Mouse (Mus musculus) C2C12 (cell line): ENCODE data around the gene Cabp1. TPM values are rescaled to one million over a fixed set of nuclear protein-coding genes. Genes with fewer than 3 reads are reported as not detected.

Experiments
- H3K27me3 ChIP-seq: one replicate; pipeline ENCODE4 v1.6.1; 2011; ENCODE audit not compliant: control insufficient read depth, insufficient read depth, insufficient read length
- H3K36me3 ChIP-seq: one replicate; pipeline ENCODE4 v1.6.1; 2011; ENCODE audit not compliant: control insufficient read depth, insufficient read depth
- H3K4me3 ChIP-seq: one replicate; pipeline ENCODE4 v1.5.1; 2011; ENCODE audit warnings: mild to moderate bottlenecking, control low read depth; ENCODE audit not compliant: poor library complexity, insufficient read depth, severe bottlenecking
- H3K79me2 ChIP-seq: one replicate; pipeline ENCODE4 v1.6.1; 2011; ENCODE audit not compliant: control insufficient read depth, insufficient read depth
- H3K79me3 ChIP-seq: one replicate; pipeline ENCODE4 v1.6.1; 2011; ENCODE audit warnings: low read depth, control low read depth
- H3ac ChIP-seq: one replicate; pipeline ENCODE3; 2011; ENCODE audit warnings: low read depth; ENCODE audit not compliant: control insufficient read depth, insufficient read length
- CEBPB ChIP-seq: IDR thresholded peaks from one replicate; pipeline ENCODE4 v1.6.1; 2011; ENCODE audit warnings: low read depth, mild to moderate bottlenecking, control low read depth, moderate library complexity
- CTCF ChIP-seq: IDR thresholded peaks from one replicate; pipeline ENCODE4 v1.5.1; 2011; ENCODE audit not compliant: control insufficient read depth, insufficient read depth, insufficient read length
- FOSL1 ChIP-seq: IDR thresholded peaks from one replicate; pipeline ENCODE4 v1.8.0; 2011; ENCODE audit warnings: mild to moderate bottlenecking, low read length; ENCODE audit not compliant: poor library complexity, insufficient read depth, severe bottlenecking
- MAX ChIP-seq: IDR thresholded peaks from one replicate; pipeline ENCODE4 v1.6.1; 2011; ENCODE audit warnings: mild to moderate bottlenecking, control low read depth
- MYOD1 ChIP-seq: IDR thresholded peaks from one replicate; pipeline ENCODE4 v1.6.1; 2011; ENCODE audit warnings: low read depth; ENCODE audit not compliant: control insufficient read depth, insufficient read length
- MYOG ChIP-seq: IDR thresholded peaks from one replicate; pipeline ENCODE4 v1.6.1; 2011; ENCODE audit not compliant: control insufficient read depth, insufficient read length; ENCODE audit errors: extremely low read depth
- USF1 ChIP-seq: IDR thresholded peaks from one replicate; pipeline ENCODE4 v1.6.1; 2011; ENCODE audit warnings: low read depth, mild to moderate bottlenecking, control low read depth, moderate library complexity
- polyA plus RNA-seq: library from polyadenylated mRNA; unstranded; fragments of >200 nt; fragmentation: generic; extraction: Trizol; gene quantifications from one replicate; pipeline ENCODE4 v1.2.1, GENCODE M21; 2012; ENCODE audit warnings: missing spikeins

The Cabp1 gene
- polyA plus RNA-seq, 1 experiment: 0.12 TPM

DNA sequence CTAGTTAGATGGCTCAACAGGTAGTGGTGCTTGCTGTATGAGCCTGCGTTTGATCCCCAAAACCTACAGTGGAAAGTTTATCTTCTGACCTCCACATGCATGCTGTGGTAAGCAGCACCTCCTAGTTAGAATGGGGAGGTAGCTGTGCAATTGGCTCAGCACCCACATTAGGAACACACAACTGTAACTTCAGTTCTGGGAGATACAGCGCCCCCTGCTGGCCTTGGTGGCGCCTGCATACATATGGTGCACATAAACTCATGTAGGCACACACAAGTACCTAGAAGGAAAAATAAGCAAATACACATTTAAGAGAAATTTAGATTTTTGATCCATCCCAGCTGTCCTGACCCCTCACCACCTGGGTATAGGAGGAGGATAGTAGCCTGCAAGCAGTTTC, 28.3 kb upstream of the Cabp1 start:
- no peak for TF ChIP-seq CTCF
- TF ChIP-seq FOSL1: no peak
- TF ChIP-seq CEBPB: no peak
- TF ChIP-seq MAX: no peak
- no peak for TF ChIP-seq USF1
- TF ChIP-seq MYOG: no peak
- no peak for TF ChIP-seq MYOD1
- Histone ChIP-seq H3K36me3 (no peaks in the 10 kb centered on the region), H3K27me3 (no peaks in the 10 kb centered on the region), H3K4me3 (no peak overlapping the region), H3ac (no peak overlapping the region), H3K79me3 (no peaks in the 10 kb centered on the region), H3K79me2 (no peaks in the 10 kb centered on the region)

DNA sequence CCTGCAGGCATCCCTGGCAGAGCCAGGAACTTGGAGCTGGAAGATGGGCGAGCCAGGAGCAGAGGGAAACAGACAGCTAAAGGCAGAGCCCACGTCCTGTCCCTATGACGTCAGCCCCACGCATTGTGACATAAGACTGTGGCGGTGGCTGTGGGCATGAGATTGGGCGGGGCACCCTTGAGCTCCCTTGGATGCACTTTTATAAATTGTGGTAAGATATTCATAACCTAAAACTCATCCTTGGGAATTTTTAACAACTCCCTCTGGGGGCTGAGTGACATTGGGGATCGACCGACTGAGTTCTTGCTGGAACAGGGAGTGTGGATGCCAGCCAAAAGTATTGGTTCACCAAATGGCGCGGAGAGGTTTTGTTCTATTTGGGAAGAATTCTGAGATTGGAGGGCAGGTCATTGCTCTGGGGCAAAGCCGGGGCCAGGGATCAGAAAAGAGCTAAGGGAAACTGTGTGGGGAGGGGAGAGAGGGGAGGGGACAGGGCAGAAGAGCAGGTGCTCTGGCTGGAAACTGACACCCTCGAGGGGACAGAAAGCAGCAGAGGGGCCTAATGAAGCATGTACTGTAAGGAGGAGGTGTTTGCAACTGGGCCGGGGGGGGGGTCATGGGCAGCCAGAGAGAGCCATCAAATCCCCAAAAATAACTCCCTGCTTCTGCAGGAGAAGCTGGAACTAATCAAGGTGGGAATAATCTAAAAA, 26.9 kb upstream of the Cabp1 start:
- Histone ChIP-seq H3K4me3 (no peak overlapping the region), H3K27me3 (no peaks in the 10 kb centered on the region), H3ac (no peak overlapping the region), H3K79me2 (no peaks in the 10 kb centered on the region), H3K36me3 (no peaks in the 10 kb centered on the region), H3K79me3 (no peaks in the 10 kb centered on the region)
- no peak for TF ChIP-seq MAX
- no peak for TF ChIP-seq MYOG
- no peak for TF ChIP-seq CEBPB
- no peak for TF ChIP-seq FOSL1
- no peak for TF ChIP-seq USF1
- TF ChIP-seq CTCF: no peak
- TF ChIP-seq MYOD1: no peak

DNA sequence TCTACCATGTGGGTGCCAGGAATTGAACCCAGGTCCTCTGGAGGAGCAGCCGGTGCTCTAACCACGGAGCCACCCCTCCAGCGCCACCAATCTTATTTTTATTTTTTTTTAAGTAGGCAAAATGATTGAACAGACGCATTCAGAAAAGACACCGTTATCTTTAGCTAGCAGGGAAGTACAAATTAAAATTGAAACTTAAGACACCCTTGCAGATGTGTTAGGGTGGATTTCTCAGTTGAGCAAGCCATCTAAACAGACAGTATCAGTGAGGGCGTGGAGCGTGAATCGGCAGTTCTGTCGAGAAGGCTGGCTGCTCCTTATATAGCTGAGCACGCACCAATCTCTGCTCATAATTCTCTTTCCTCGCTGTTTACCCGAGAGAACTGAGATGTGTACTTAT, 23.8 kb upstream of the Cabp1 start:
- no peaks in the 10 kb centered on the region for H3K27me3 ChIP-seq
- no peaks in the 10 kb centered on the region for H3K36me3 ChIP-seq
- no peaks in the 10 kb centered on the region for H3K79me2 ChIP-seq
- no peaks in the 10 kb centered on the region for H3K79me3 ChIP-seq
- H3ac ChIP-seq: no peak overlapping the region
- no peak overlapping the region for H3K4me3 ChIP-seq
- no peak for TF ChIP-seq MAX
- no peak for TF ChIP-seq USF1
- TF ChIP-seq FOSL1: no peak
- no peak for TF ChIP-seq MYOG
- no peak for TF ChIP-seq MYOD1

DNA sequence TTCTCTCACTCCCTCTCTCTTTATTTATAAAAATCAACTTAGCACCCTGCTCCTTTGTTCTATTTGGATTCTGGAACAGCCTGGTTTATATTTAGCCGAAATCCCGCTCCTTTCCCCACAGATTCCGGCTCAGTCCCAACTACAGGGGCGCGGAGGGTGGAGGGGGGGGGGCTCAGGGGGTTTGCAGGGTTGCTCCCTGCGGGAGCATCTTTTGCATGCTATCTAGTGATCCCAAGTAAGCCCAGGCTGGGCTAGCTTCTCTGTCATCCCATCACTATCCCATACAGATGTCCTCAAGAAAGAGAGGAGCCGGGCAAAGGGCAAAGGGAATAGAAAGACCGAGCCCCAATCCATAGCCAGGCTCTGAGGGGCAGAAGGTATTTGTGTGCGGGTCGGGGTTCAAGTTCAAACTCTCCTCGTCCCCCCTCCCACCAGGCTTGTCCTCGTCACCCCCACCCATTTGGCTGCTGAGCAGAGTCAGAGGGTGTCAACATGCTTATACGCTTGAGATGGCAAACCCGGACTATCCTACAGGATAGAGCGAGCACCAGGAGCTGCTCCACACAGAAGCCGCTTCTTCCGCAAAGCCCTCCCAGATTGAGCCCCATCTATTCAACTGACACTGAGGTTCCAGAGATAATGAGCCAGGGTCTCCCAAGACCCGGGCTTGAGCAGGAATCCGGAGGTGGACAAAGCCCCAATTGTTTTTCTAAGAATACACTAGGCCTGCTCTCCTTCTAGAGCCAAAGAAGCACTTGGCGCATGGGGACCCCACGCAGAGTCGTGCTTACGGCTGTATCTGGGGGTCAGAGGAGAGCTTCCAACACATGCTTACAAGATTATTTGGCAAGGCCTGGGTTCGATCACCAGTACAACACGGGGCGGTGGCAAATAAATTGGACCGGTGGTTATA, 21.3 kb upstream of the Cabp1 start:
- H3ac ChIP-seq: no peak overlapping the region
- H3K36me3 ChIP-seq: no peaks in the 10 kb centered on the region
- no peaks in the 10 kb centered on the region for H3K79me3 ChIP-seq
- no peaks in the 10 kb centered on the region for H3K27me3 ChIP-seq
- TF ChIP-seq MYOG (no peak), CEBPB (no peak), CTCF (no peak), MAX (no peak), MYOD1 (no peak), FOSL1 (no peak), USF1 (no peak)
- no peaks in the 10 kb centered on the region for H3K79me2 ChIP-seq
- no peak overlapping the region for H3K4me3 ChIP-seq

DNA sequence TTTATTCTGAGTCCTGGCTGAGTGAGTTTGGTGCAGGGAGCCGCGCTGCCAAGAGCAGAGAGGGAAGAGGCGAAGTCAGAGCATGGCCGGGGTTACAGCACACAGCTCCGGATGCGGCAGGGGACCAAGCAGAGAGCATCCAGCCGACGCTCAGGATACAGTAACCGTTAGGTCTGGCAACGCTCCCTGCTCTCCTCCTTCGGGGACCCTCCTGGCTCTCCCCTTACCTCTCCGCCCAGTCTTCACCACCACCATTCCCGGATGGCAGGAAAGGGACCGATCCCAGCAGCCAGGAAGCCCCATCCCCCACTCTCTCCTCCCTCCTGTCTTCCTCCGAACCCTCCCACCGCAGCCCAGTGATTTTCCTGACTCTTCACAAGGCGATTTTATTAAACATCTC, 20.7 kb upstream of the Cabp1 start:
- Histone ChIP-seq H3K79me3 (no peaks in the 10 kb centered on the region), H3K4me3 (no peak overlapping the region), H3K27me3 (no peaks in the 10 kb centered on the region), H3ac (no peak overlapping the region), H3K79me2 (no peaks in the 10 kb centered on the region), H3K36me3 (no peaks in the 10 kb centered on the region)
- no peak for TF ChIP-seq MYOG
- TF ChIP-seq USF1: no peak

DNA sequence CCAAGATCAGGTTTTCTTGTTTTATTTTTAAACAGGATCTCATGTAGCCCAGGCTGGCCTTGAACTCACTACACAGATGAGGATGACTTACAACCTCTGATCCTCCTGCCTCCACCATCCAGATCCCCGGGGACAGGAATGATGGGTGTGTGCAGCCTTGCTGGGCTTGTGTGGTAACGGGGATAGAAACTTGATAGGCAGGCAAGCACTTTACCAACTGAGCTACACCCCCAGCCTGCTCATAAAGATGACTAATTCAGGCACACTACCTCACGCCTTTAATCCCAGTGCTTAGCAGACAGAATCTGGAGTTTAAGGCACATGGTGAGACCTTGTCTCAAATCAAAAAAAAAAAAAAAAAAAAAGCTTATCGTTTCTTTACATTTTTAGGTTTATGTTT, 18.7 kb upstream of the Cabp1 start:
- no peak for TF ChIP-seq CEBPB
- no peak for TF ChIP-seq FOSL1
- TF ChIP-seq MYOG: no peak
- no peak for TF ChIP-seq CTCF
- TF ChIP-seq MYOD1: no peak
- TF ChIP-seq USF1: no peak
- no peak for TF ChIP-seq MAX

More for the DNA sequence above, 18.7 kb upstream of the Cabp1 start:
- H3K79me2 ChIP-seq: no peaks in the 10 kb centered on the region
- no peaks in the 10 kb centered on the region for H3K79me3 ChIP-seq
- H3K27me3 ChIP-seq: no peaks in the 10 kb centered on the region
- no peaks in the 10 kb centered on the region for H3K36me3 ChIP-seq
- H3ac ChIP-seq: no peak overlapping the region
- H3K4me3 ChIP-seq: no peak overlapping the region
